Mouse (Mus musculus) embryonic facial prominence, embryonic 12.5 days (tissue): ENCODE data around the gene Mcm9. TPM values are rescaled to one million over a fixed set of nuclear protein-coding genes. Genes with fewer than 3 reads are reported as not detected.

Experiments
- ATAC-seq: fragments of 200-750 bp; cut with Nextera tagmentation; 2 replicates; pipeline ENCODE4 v1.8.0; 2017; ENCODE audit not compliant: insufficient number of reproducible peaks, insufficient read depth, low FRiP score, low TSS enrichment
- H3K27ac ChIP-seq: fragments of 300-500 bp; sonication (generic); 2 replicates; pipeline ENCODE4 v1.5.1; 2016; ENCODE audit warnings: mild to moderate bottlenecking
- H3K27me3 ChIP-seq: fragments of 300-500 bp; sonication (generic); 2 replicates; pipeline ENCODE4 v1.6.1; 2016; ENCODE audit warnings: mild to moderate bottlenecking, moderate library complexity
- H3K36me3 ChIP-seq: fragments of 300-500 bp; sonication (generic); 2 replicates; pipeline ENCODE4 v1.6.1; 2016; ENCODE audit warnings: mild to moderate bottlenecking
- H3K4me1 ChIP-seq: fragments of 300-500 bp; sonication (generic); 2 replicates; pipeline ENCODE4 v1.6.1; 2016
- H3K4me2 ChIP-seq: fragments of 300-500 bp; sonication (generic); replicated peaks from 2 replicates; pipeline ENCODE4 v1.6.1; 2016; ENCODE audit warnings: mild to moderate bottlenecking, moderate library complexity
- H3K4me3 ChIP-seq: fragments of 300-500 bp; sonication (generic); 2 replicates; pipeline ENCODE4 v1.5.1; 2016; ENCODE audit warnings: mild to moderate bottlenecking
- H3K9ac ChIP-seq: fragments of 300-500 bp; sonication (generic); 2 replicates; pipeline ENCODE4 v1.6.1; 2016; ENCODE audit warnings: mild to moderate bottlenecking, moderate library complexity
- H3K9me3 ChIP-seq: fragments of 300-500 bp; sonication (generic); 2 replicates; pipeline ENCODE4 v1.6.1; 2016; ENCODE audit warnings: mild to moderate bottlenecking, moderate library complexity
- WGBS: fragments of 180-500 bp; shearing (Covaris S2); methylation state at CpG from one replicate; pipeline ENCODE4 v1.1.7; 2016; 5-methylcytosine and 5-hydroxymethylcytosine counted together
- polyA plus RNA-seq: library from polyadenylated mRNA; unstranded; fragments of >200 nt; fragmentation: Nextera tagmentation; extraction: Ambion mirVana; gene quantifications from 2 replicates; pipeline ENCODE4 v1.2.1, GENCODE M21; 2016

Gene Mcm9
- polyA plus RNA-seq, 1 experiment from 2014 or later, result 14.7 TPM

DNA sequence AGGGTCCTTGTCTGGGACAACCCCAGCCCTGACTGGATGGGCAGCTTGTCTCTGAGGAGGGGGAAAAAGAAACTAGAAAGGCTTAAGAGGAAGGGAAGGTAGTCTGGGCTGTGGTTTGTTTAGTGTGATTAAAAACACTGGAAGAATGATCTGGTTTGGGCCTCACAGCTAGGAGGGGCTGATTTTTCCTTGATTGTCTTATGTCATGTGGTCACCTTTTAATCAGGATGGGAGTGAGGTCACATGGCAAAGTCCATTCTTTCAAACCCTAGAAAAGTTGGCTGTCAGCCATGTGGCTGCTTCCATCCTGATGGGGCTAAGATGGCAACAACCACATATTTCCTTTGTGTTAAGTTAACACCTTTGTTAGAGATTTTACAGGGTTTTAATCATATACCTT lies 61.7 kb downstream of the Mcm9 start:
- Histone ChIP-seq H3K36me3 (no peaks in the 10 kb centered on the region), H3K4me3 (no peak overlapping the region), H3K27me3 (no peaks in the 10 kb centered on the region), H3K4me2 (no peak overlapping the region), H3K9ac (no peak overlapping the region), H3K4me1 (no peaks in the 10 kb centered on the region), H3K27ac (no peak overlapping the region), H3K9me3 (0 out of 2 replicates have a peak, but pooled peaks cover 3% of the 10 kb centered on the region)
- no peak for ATAC-seq

DNA sequence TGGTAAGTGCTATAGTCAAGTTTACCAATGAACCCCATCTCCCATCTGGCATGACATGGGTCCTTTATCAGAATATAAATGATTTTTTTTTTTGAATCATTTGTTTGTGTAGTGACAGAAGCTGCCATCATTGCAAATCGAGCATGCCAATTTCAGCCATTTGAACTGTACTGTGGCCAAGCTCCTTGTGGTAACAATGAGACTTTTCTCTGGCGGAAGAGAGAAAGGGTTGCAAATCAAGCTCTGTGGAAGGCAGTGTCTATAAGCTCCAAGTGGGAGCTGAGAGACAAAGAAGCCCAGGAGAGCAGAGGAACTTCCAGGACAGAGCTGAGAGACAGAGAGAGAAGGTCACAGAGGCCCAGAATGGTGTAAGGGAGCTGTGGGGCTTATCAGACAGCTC lies 64.7 kb downstream of the Mcm9 start:
- WGBS, result 73% methylated on average over 2 of the region's 2 CpGs
- no peak for ATAC-seq

DNA sequence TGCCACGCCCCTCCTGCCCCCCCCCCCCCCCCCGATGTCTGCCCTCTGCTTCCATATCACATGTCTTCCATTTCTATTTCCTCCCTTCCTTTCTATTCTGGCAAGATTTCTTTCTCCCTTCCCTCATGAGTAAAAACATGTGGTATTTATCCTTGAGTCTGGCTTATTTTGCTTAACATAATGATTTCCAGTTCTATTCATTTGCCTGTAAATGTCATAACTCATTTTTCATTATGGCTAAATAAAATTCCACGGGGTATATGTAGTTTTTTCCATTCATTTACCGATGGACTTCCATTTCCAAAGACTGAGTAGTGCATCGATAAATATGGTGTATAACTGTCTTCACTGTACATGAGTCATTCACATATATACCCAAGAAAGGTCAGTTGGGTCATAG lies 68.2 kb downstream of the Mcm9 start:
- Histone ChIP-seq H3K27ac (no peak overlapping the region), H3K4me3 (no peak overlapping the region), H3K27me3 (no peaks in the 10 kb centered on the region), H3K9me3 (0 out of 2 replicates have a peak, but pooled peaks cover 3% of the 10 kb centered on the region), H3K36me3 (no peaks in the 10 kb centered on the region), H3K9ac (no peak overlapping the region), H3K4me1 (no peaks in the 10 kb centered on the region), H3K4me2 (no peak overlapping the region)
- 53% methylated on average over 5 of the region's 5 CpGs for WGBS
- ATAC-seq, result no peak

More for the DNA sequence above, 64.7 kb downstream of the Mcm9 start:
- no peaks in the 10 kb centered on the region for H3K36me3 ChIP-seq
- H3K4me1 ChIP-seq, result no peaks in the 10 kb centered on the region
- H3K9ac ChIP-seq, result no peak overlapping the region
- no peak overlapping the region for H3K4me3 ChIP-seq
- no peak overlapping the region for H3K27ac ChIP-seq
- H3K9me3 ChIP-seq, result 0 out of 2 replicates have a peak, but pooled peaks cover 3% of the 10 kb centered on the region
- H3K4me2 ChIP-seq, result no peak overlapping the region
- no peaks in the 10 kb centered on the region for H3K27me3 ChIP-seq

- Histone ChIP-seq H3K4me3 (no peak overlapping the region), H3K4me1 (no peaks in the 10 kb centered on the region), H3K4me2 (no peak overlapping the region), H3K9me3 (no peaks in the 10 kb centered on the region), H3K27ac (no peak overlapping the region), H3K36me3 (peaks cover 18% of the 10 kb centered on the region), H3K27me3 (no peaks in the 10 kb centered on the region), H3K9ac (no peak overlapping the region)
- ATAC-seq, result no peak
- WGBS, result 83% methylated on average over 7 of the region's 7 CpGs
Measured at GRCm38 (mm10) chr10:53537596-53537995, 92.6 kb downstream of the Mcm9 start.

DNA sequence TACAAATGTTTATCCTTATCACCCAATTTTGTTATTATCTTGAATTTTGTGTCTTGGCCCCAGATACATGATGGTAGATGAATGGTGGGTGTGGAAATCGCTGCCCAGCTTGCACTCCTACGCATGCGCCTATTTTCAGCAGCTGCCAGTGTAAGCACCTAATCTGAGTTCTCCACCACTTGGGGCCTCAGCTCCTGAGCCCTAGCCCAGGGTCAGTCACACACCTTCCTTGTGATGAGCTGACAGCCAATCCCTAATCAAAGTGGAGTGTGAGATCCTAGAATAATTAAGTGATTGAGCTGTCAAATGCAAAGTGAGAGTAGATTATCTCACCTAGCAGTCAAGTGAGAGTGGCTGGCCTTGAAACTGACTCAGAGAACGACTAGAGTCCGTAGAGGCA lies 97.9 kb downstream of the Mcm9 start:
- no peak for ATAC-seq
- WGBS, result 88% methylated on average over 5 of the region's 5 CpGs
- H3K27me3 ChIP-seq, result no peaks in the 10 kb centered on the region

GRCm38 (mm10) chr10:53527838-53528773 lies 102.1 kb downstream of the Mcm9 start:
- no peaks in the 10 kb centered on the region for H3K27me3 ChIP-seq
- H3K4me1 ChIP-seq, result no peaks in the 10 kb centered on the region
- no peaks in the 10 kb centered on the region for H3K9me3 ChIP-seq
- H3K27ac ChIP-seq, result no peak overlapping the region
- H3K36me3 ChIP-seq, result no peaks in the 10 kb centered on the region
- 38% methylated on average over 6 of the region's 6 CpGs for WGBS
- no peak overlapping the region for H3K4me3 ChIP-seq
- no peak for ATAC-seq
- no peak overlapping the region for H3K9ac ChIP-seq
- no peak overlapping the region for H3K4me2 ChIP-seq

More for the DNA sequence above, 97.9 kb downstream of the Mcm9 start:
- no peak overlapping the region for H3K9ac ChIP-seq
- H3K4me3 ChIP-seq, result no peak overlapping the region
- H3K4me1 ChIP-seq, result no peaks in the 10 kb centered on the region
- no peak overlapping the region for H3K4me2 ChIP-seq
- no peaks in the 10 kb centered on the region for H3K9me3 ChIP-seq
- H3K36me3 ChIP-seq, result peaks cover 1% of the 10 kb centered on the region; the same call in 1 of the 2 replicates
- no peak overlapping the region for H3K27ac ChIP-seq

DNA sequence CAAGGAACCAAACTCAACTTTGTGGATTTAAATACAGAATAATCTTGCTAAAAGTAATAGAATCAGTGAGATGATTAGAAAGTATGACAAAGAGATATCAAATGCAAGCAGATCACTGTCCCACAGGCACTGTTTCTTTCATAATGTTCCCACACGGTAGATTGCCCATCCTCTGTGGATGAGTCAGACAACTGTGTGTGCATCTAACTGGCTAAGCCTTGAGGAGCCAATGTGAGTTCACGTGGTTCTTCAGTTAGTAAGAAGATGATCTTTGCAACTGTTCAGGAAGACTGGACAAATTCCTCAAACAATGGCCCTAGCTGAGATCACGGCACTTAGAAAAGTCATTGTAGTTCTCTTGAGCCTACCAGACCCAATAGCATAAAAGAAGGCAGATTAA lies 102.9 kb downstream of the Mcm9 start:
- no peak for ATAC-seq
- WGBS, result 87% methylated on average over 3 of the region's 3 CpGs

GRCm38 (mm10) chr10:53526350-53526749 lies 103.9 kb downstream of the Mcm9 start:
- ATAC-seq, result no peak
- 84% methylated on average over 2 of the region's 2 CpGs for WGBS

More for the DNA sequence above, 102.9 kb downstream of the Mcm9 start:
- Histone ChIP-seq H3K9ac (no peak overlapping the region), H3K36me3 (no peaks in the 10 kb centered on the region), H3K4me2 (no peak overlapping the region), H3K4me1 (no peaks in the 10 kb centered on the region), H3K27ac (no peak overlapping the region), H3K9me3 (no peaks in the 10 kb centered on the region), H3K4me3 (no peak overlapping the region), H3K27me3 (no peaks in the 10 kb centered on the region)

DNA sequence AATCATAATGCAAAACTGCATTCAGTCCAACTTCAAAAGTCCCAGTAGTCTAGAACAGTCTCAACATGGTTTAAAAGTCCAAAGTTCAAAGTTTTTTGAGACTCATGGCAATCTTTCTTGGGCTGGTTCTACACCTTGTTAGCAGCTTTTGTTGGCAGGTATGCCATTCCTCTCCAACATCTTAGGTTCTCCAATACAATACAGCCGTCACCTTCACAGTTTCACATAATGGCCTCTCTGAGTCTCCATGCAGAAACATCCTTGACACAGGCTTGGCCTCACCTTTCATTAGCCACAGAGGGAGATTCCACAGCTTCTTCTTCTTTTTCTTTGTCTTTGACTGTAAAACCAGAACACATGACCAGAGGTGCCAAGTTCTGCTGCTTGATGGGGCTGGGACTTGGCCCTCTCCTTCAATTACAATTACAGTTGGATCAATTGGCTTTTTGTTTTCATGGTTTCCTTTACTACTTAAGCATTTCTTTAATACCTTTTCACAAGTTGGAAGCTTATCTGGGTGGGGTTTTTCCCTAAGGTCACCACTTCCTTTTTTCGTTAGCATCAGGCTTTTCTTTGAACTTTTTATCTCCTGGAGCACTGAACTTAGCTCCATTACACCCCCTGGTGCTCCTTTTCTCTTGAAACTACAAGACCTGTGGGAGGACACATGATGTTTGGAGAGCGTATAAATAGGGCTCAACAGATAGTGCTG lies 104.8 kb downstream of the Mcm9 start:
- H3K36me3 ChIP-seq, result no peaks in the 10 kb centered on the region
- H3K4me2 ChIP-seq, result no peak overlapping the region
- H3K9me3 ChIP-seq, result no peaks in the 10 kb centered on the region
- no peak overlapping the region for H3K27ac ChIP-seq
- H3K4me1 ChIP-seq, result peaks cover 1% of the 10 kb centered on the region; the same call in 1 of the 2 replicates
- WGBS, result 80% methylated on average over 3 of the region's 3 CpGs
- H3K27me3 ChIP-seq, result no peaks in the 10 kb centered on the region
- H3K9ac ChIP-seq, result no peak overlapping the region
- no peak overlapping the region for H3K4me3 ChIP-seq
- no peak for ATAC-seq

More at GRCm38 (mm10) chr10:53526350-53526749, 103.9 kb downstream of the Mcm9 start:
- Histone ChIP-seq H3K27ac (no peak overlapping the region), H3K4me3 (no peak overlapping the region), H3K9me3 (no peaks in the 10 kb centered on the region), H3K4me1 (no peaks in the 10 kb centered on the region), H3K27me3 (no peaks in the 10 kb centered on the region), H3K4me2 (no peak overlapping the region), H3K9ac (no peak overlapping the region), H3K36me3 (no peaks in the 10 kb centered on the region)

- H3K4me2 ChIP-seq, result no peak overlapping the region
- H3K9me3 ChIP-seq, result no peaks in the 10 kb centered on the region
- H3K9ac ChIP-seq, result no peak overlapping the region
- no peaks in the 10 kb centered on the region for H3K27me3 ChIP-seq
- H3K27ac ChIP-seq, result peak overlapping the region; percentile 72
- 32% methylated on average over 14 of the region's 14 CpGs for WGBS
- no peak for ATAC-seq
- H3K4me1 ChIP-seq, result peaks cover 25% of the 10 kb centered on the region
- H3K36me3 ChIP-seq, result no peaks in the 10 kb centered on the region
- H3K4me3 ChIP-seq, result no peak overlapping the region
Measured at GRCm38 (mm10) chr10:53519068-53519954, 110.9 kb downstream of the Mcm9 start.

DNA sequence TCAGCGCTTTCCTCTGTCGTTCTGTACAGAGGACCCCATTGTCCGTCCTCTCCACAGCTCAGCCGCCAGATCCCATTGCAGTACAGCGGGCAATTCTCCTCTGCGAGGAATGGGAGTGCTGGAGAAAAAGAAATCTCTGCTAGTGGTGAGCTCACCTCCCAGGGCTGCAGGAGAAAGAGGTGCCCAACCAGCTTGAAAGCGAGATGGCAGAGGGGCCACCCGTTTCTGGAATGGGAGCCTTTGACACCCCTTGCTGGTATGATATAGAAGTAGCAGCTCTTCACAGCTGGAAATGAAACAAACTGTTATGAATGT lies 111.7 kb downstream of the Mcm9 start:
- no peaks in the 10 kb centered on the region for H3K27me3 ChIP-seq
- no peak overlapping the region for H3K4me2 ChIP-seq
- peaks cover 25% of the 10 kb centered on the region for H3K4me1 ChIP-seq
- WGBS, result 22% methylated on average over 8 of the region's 8 CpGs
- no peaks in the 10 kb centered on the region for H3K36me3 ChIP-seq
- no peak overlapping the region for H3K9ac ChIP-seq
- peak overlapping the region; percentile 72 for H3K27ac ChIP-seq
- no peak overlapping the region for H3K4me3 ChIP-seq
- H3K9me3 ChIP-seq, result no peaks in the 10 kb centered on the region
- peak; percentile 44; the same call in 1 of the 2 replicates for ATAC-seq
